Mouse (Mus musculus): ENCODE measurements around the gene Csrp1.

Csrp1 gene

GRCm38 (mm10) chr1:135698046-135698445 lies 21.8 kb upstream of the Csrp1 start:
- in situ Hi-C loops (cut with MboI, MseI), result no loop called here

GRCm38 (mm10) chr1:135698451-135698921 lies 21.4 kb upstream of the Csrp1 start:
- in situ Hi-C loops (cut with MboI, MseI), result no loop called here

- in situ Hi-C loops (cut with MboI, MseI), result no loop called here
Observed at GRCm38 (mm10) chr1:135698996-135699705, 20.7 kb upstream of the Csrp1 start.

GRCm38 (mm10) chr1:135699892-135700291 lies 20.0 kb upstream of the Csrp1 start:
- in situ Hi-C loops (cut with MboI, MseI), result no loop called here

- in situ Hi-C loops (cut with MboI, MseI), result no loop called here
Observed at GRCm38 (mm10) chr1:135700605-135701004, 19.3 kb upstream of the Csrp1 start.

- in situ Hi-C loops (cut with MboI, MseI), result no loop called here
Observed at GRCm38 (mm10) chr1:135701314-135701713, 18.5 kb upstream of the Csrp1 start.

- in situ Hi-C loops (cut with MboI, MseI), result no loop called here
Observed at GRCm38 (mm10) chr1:135702722-135703121, 17.1 kb upstream of the Csrp1 start.

- in situ Hi-C loops (cut with MboI, MseI), result no loop called here
Observed at GRCm38 (mm10) chr1:135704317-135704821, 15.5 kb upstream of the Csrp1 start.

GRCm38 (mm10) chr1:135708369-135708768 lies 11.5 kb upstream of the Csrp1 start:
- in situ Hi-C loops (cut with MboI, MseI), result no loop called here

- in situ Hi-C loops (cut with MboI, MseI), result no loop called here
Observed at GRCm38 (mm10) chr1:135711126-135711525, 8.7 kb upstream of the Csrp1 start.

GRCm38 (mm10) chr1:135714028-135714815 lies 5.6 kb upstream of the Csrp1 start:
- in situ Hi-C loops (cut with MboI, MseI), result no loop called here

GRCm38 (mm10) chr1:135714901-135715609 lies 4.8 kb upstream of the Csrp1 start:
- in situ Hi-C loops (cut with MboI, MseI), result loop anchor here (5.0 kb wide), 1 partner anchor 37 kb away; no protein-coding TSS in a partner anchor

GRCm38 (mm10) chr1:135719486-135719885 lies 375 bp upstream of the Csrp1 start:
- in situ Hi-C loops (cut with MboI, MseI), result loop anchor here (5.0 kb wide), 1 partner anchor 33 kb away; no protein-coding TSS in a partner anchor

- in situ Hi-C loops (cut with MboI, MseI), result loop anchor here (5.0 kb wide), 1 partner anchor 59 kb away; no protein-coding TSS in a partner anchor
Observed at GRCm38 (mm10) chr1:135723016-135723415, 3.2 kb downstream of the Csrp1 start.

GRCm38 (mm10) chr1:135724134-135724533 lies 4.3 kb downstream of the Csrp1 start:
- in situ Hi-C loops (cut with MboI, MseI), result loop anchor here (5.0 kb wide), 1 partner anchor 58 kb away; no protein-coding TSS in a partner anchor

GRCm38 (mm10) chr1:135725324-135725723 lies 5.5 kb downstream of the Csrp1 start:
- in situ Hi-C loops (cut with MboI, MseI), result no loop called here

- in situ Hi-C loops (cut with MboI, MseI), result no loop called here
Observed at GRCm38 (mm10) chr1:135725936-135726335, 6.1 kb downstream of the Csrp1 start.

- in situ Hi-C loops (cut with MboI, MseI), result no loop called here
Observed at GRCm38 (mm10) chr1:135728631-135729366, 8.9 kb downstream of the Csrp1 start.

GRCm38 (mm10) chr1:135729367-135729713 lies 9.5 kb downstream of the Csrp1 start:
- in situ Hi-C loops (cut with MboI, MseI), result no loop called here

- in situ Hi-C loops (cut with MboI, MseI), result no loop called here
Observed at GRCm38 (mm10) chr1:135729821-135730220, 10.0 kb downstream of the Csrp1 start.

GRCm38 (mm10) chr1:135730296-135730695 lies 10.4 kb downstream of the Csrp1 start:
- in situ Hi-C loops (cut with MboI, MseI), result no loop called here
